Mouse (Mus musculus) mouse trophoblast stem cell (cell line): ENCODE measurements at regions not wholly inside any gene's neighbourhood (a gene's known extent, or its start where the extent isn't known, plus 50 kb on each side); places are given as distances from the start of the nearest gene placed in this dataset.

ENCODE experiments used
- in situ Hi-C, 2 experiments: fragments of 300-500 bp; cut with MseI, MboI; formaldehyde crosslinking; loops; 2 replicates in 1 of 2; 3 replicates in 1 of 2; pipeline ENCODE4 v1.15.1; 2025

DNA sequence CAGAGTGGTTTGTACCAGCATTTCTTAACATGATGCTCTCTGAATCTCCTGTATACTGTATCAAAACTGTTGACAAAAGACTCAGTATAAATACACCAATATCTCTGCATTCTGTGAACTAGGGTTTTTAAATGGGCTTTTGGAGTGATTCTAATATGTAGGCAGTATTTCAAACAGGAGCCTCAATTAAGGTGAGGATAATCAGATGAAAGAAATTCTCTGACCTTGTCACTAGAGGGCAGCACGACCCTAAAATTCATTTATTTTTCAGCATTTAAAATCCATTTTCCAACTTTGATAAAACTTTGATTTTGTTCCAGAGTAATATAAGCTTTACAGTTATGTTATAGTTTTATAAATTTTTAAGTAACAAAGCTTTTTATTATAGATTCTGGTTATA is 114.5 kb downstream of the Rfx6 start:
- in situ Hi-C loops, result loop anchor here (10.0 to 25.0 kb wide), 2 partner anchors 230 to 283 kb away; no protein-coding TSS in a partner anchor

DNA sequence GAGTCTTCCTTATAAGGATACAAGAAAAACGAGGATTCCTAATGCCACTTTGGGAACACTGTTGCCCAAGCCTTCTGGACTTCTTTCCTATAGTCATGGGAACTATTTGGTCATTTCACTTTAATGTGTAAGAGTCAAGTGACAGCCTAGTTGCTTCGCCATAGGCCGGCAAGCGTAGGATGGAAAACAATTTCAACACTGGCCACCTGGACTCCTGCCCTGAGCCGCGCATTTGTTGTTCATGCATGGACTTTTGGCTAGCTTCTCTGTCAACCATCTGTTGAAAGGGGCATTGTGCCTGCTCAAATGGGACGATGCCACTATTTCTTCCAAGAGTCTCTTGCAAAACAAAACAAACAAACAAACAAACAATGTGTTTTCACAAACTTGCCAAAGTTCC is 116.3 kb downstream of the Rfx6 start:
- in situ Hi-C loops, result loop anchor here (10.0 to 25.0 kb wide), 2 partner anchors 232 to 281 kb away; no protein-coding TSS in a partner anchor

DNA sequence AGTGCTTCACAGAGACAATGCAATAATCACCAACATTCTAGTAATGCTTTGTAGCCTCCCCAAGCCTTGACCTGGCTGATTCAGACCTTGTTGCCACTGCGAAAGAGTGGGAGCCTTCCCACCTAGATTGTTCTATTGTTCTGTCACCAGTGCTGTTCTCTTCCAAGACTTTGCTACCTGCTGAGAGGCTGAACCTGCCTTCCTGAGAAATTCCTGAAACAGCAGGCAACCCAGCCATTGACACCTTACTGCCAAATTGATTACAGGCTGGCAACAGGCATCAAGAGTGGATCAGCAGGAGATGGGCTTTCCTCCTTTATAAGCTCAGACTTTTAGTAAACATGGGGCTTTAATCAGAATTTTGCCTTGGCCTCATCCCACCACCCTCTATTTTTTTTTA is 139.1 kb downstream of the Rfx6 start:
- in situ Hi-C loops, result no loop called here

DNA sequence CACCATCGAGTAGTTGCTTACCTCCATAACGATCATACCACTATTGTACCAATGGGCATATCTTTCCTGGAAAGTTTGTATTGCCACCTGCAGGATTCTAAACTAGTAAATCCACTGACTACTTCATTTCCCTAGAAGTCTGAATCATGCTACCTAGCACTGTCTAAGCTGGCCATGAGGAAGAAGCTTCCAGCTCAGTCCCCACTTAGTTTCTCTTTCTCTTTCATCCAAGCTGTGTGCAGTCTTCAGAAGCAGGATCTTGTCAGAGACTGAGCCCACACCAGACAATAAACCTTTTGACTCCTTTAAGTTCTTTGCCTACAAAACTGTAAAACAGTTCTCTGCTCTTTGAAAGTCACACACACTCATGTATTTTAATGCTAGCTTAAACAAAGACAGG is 146.3 kb downstream of the Rfx6 start:
- in situ Hi-C loops, result no loop called here

DNA sequence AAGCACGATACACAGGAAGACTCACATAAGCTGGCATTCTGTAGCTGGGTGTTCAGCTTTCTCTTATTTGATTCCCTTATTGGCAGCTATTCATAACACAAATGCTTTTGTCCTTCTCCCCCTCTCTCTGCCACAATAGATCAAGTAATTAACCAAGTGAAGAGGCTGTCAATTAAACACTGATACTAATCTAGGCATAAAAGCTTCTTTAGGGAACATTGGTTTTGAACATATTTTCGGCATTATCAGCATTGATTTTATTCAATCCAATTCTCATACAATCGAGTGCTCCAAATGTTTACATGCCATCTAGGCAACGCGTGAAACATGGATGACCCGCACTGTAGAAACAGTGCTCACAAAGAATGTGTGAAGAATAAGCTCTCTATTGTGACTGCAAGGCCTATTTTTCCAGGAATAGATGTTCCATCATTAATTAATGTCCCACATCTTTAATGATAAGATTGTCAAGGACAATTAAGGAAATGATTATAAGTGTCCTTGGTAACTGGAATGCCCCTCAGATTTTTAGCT is 148.9 kb downstream of the Rfx6 start:
- in situ Hi-C loops, result no loop called here

DNA sequence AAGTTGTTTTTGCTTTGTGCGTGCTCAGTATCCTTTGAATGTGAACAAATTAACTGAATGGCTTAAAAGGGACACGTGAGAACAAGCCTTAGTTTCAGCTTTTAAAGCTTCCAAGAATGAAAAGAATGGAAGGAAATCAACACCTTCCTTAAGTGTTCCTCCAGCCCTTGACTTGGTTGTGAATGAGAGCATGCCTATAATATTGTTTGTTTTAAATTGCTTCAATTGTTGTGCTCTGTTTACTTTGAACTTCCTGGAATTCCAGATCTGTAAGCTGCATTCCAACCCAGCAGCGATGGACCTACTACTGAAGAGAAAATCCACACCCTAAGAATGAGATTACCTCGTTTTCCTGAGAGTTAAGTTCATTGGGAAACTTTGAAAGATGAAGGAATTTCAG is 154.9 kb downstream of the Rfx6 start:
- in situ Hi-C loops, result no loop called here

DNA sequence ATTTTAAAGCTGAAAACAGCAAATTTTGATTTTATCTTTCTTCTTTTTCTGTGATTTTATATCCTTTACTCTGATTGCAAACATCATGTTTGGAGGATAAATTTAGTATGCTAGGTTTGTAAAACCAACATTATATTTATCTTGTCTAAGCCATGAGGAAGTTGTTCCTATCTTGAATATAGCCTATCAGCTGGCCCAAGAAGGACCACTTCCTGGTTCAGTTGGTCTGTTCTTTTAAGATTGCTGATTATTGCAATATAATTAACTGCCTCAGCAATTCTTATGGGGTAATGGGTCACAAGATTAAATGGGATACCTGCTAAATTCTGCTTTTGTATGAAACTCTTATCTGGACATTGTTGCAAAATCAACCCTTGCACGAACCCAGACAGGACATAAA is 165.5 kb downstream of the Rfx6 start:
- in situ Hi-C loops, result no loop called here

DNA sequence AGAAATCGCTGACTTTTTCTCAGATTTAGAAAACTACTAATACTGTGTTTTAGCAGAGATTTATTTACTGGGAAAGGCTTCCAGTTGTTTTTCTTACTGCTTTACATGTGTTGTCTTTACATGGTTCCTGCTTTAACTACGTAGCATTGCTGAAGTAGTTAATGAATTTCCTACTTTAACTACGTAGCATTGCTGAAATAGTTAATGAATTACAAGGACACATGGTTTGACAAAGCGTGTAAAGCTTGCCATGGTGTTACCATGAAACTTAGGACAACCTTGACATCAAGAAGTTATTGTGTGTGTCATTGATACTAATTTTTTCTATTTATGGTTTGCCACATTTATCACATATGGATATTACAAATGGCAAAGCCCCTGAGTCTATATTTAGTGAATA is 168.7 kb downstream of the Rfx6 start:
- in situ Hi-C loops, result no loop called here

DNA sequence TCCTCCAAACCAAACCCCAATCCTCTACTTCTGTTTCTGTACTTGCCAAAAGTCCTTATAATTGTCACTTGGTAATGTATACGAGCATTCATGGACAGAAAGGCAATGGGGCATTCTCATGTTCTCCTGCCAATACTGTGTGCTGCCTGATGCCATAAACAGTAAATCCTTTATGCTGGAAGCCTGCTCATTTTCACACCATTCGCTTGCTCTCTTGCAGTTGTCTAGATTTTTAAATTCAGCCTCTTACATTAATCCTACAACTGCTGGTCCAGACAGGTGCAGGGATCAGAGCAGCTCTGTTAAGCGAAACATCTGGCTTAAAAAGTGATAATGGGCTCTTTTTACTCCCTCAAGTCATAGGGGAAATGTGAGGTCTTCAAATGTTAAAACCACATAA is 152.9 kb upstream of the Vgll2 start:
- in situ Hi-C loops, result no loop called here

DNA sequence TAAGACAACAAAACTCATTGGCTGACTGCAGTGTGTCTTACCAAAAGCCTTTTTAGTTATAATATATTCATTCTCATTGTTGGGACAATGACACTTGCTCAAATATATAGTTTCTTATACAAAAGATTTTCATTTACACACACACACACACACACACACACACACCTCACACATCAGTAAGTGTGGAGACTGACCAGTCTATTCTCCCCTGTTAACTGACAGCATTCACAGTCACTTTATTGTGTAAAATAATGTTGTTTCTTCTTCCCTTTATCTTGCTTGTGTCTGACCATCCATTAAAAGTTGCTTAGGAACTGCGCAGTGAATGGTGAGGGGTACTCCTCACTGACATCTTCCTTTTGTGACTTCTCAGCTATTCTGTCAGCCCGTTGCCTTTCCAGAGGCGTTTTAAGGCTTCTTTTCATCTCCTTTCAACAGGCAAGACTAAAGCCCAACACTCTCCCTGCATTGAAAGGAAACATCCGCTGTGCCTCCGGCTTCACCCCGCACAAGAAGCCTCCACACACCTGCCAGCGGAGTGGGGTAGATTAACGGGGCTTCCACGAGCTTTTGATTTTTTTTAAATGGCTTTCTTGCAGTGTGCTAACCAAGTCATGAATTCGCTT is 111.1 kb upstream of the Vgll2 start:
- in situ Hi-C loops, result no loop called here

DNA sequence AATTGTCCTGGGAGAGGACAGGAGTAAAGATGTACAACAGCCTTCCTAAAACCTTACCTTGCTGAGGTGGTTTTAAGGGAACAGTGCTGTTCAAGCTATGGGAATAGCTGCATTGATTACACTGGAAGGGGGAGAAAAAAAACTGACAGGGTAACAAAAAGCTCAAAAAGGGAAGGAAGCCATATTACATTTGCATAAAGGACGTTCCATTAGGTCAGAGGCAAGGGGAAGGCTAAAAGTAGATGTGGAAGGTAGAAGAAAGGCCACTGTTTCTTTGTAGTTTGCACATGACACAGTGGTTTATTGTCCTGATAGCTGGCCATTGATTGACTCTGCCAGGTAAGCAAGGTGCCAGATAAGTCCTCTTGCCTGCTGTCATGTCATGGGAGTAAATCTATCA is 110.2 kb upstream of the Vgll2 start:
- in situ Hi-C loops, result no loop called here

DNA sequence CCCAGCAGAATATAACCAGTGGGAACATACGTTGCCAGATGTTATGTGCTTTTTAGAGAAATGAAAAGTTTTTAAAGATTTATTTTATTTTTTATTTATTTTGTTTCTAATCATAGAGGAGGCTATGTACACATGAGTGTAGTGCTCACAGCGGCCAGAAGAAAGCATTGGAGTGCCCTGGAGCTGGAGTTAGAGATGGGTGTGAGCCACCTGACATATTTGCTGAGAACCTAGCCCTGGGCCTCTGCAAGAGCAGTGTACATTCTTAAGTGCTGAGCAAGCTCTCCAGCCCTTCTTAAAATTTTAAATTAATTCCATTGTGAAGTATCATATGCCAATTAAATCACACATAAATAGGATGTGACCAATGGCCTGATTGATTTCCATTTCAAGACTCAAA is 95.7 kb upstream of the Vgll2 start:
- in situ Hi-C loops, result no loop called here

DNA sequence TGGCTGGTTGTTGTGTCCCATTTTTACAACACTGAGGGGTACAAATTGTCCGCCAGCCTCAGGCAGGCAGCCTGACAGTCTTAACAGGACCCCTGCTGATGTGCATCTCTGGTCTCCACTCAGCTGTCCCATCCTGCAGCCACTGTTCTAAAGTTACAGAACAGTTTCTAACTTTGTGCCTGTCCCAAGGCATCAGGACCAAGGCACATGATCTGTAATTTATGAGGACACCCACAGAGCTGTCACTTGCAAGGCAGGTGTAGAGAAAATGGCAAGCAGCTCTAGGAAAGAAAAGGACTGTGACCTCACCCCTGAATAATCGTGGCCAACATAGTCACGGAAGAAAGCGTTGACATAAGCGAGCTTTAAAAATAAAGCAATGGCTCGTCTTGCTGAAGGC is 93.0 kb upstream of the Vgll2 start:
- in situ Hi-C loops, result no loop called here

DNA sequence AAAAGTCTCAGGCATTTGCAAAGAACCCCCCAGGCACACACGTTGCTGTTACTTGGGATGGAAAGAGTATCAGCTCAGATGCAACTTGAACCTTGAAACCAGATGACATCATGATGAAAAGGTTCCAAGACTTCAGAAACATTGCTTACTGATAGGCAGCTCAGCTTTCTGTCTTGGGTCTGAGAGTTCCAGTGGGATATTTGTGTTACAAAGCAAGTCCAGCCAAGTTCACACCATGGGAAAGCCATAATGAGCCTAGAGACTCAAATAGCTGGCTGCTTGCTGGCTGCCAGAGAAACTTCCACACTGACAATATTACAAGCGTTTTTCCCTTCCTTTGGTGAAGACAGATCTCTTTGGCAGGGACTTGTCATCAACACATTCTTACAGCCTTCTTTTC is 92.0 kb upstream of the Vgll2 start:
- in situ Hi-C loops, result no loop called here

DNA sequence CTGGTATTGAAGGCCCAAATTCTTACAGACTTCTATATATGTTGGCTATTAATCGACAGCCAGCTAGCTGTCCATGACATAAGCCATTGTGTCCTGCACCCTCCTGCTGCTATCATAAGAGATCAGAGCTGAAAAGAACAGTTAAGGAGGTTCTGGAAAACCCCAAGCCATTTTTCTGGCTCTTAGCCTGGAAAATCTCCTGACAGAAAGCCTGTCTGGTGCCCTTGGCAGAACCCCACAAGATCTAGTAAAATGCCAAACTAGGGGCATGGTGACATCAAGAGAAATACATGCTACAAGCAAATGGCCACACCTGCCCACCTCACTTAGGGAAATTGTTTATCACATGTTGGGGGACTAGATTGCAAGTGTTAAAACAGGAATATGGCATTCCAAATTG is 91.6 kb upstream of the Vgll2 start:
- in situ Hi-C loops, result no loop called here

DNA sequence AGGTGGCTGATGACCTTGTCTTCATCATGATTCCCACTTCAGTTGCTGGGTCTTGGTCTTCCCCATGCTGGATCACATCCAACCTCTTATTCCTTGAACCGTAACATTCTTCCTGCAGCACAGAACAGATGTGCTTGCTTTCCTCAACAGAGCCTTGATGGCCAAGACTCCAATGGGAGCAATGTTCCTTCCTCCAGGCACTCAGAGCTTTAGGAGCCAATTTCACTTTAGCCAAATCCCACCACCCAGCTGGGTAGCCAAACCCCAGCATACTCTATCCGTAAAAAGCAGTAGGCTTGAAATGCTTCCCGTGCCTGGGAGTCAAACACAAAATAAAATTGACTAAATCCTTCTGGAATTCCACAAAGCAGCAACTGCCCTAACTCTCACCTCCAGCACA is 86.8 kb upstream of the Vgll2 start:
- in situ Hi-C loops, result no loop called here

DNA sequence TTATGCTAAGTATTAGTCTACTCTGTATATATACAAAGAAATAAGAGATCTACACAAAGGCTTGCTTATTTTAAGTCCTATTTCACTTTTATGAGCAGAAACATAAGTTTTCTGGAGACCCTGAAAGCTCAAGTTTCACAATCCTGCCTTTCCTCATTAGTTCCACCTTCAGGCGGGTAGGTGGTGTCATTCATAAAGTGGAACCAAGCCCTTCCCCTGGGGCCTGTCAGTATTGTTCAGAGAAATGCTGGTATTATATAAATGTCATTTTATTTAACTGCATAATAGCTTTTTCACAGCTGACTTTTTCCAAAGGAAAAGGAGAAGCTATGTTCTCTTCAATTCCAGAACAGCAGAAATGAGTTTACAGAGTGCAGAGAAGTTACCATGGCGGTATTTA is 81.1 kb upstream of the Vgll2 start:
- in situ Hi-C loops, result no loop called here

DNA sequence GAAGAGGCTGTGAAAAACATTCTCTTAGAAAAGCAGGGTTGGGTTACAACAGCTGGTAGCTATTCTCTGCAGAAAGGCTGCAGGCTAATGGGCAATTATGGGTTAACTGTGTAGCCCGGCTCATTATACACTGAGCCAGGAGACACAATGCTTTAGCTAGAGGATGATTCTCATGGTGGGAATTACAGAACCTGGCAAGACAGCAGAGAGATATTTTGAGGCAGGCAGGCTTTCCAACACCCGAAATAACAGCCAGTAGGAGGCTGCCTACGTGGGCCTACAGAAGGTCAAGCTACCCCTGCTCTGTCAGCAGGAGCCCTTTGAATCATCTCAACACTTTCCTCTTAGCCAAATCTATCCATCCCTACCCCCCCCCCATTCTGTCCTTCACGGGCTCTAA is 76.6 kb upstream of the Vgll2 start:
- in situ Hi-C loops, result no loop called here

DNA sequence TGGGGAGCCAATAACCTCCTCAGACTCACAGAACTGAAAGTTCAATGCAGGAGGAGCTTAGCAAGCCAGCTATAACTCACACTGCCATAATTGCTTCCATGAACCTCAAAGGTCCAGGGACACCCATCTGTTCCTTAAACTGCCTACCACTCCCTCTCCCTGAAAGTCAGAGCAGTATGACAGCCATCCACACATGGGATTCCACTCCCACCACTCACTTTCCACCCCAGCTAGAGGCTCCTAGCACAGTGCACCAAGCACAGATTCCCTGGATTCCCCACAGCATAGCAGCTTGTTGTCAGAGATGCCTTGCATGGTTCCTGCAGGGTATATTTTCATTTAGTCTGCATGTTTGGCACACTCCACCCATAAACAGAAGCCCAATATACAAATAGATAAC is 76.1 kb upstream of the Vgll2 start:
- in situ Hi-C loops, result no loop called here

DNA sequence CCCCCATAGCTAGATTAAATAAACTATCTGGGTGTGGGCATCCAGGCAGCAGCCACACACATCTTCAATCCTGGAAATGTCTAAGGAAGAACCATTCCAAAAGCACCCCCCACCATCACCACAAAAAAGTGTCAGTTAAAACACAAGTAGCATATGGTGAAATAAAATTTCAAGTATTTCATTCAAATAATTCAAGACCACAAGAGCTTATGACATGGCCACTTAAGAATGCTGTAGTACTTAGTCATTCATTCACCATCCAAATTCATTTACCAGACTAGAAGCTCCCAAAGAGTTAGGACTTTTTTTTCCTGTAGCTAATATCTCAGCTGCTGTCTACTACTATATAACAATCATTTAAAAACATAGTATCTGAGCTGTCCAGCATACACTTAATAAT is 75.4 kb upstream of the Vgll2 start:
- in situ Hi-C loops, result no loop called here

DNA sequence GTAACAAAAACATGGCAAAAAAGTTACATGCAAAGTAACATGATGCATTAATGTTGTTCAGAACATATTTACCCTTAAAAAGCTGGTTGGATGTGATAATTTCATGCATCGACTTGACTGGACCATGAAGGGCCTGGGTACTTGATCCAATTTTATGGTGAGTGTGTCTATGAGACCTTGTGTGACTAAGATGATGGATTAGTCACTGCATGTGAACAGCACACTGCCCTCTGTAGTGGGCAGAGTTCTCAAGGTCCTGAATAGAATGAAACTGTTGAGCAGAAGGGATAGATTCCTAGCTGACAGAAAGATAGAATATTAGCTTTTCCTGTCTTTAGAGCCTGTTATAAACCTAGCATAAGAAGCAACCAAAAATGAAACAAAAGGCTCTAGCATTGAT is 72.3 kb upstream of the Vgll2 start:
- in situ Hi-C loops, result no loop called here

DNA sequence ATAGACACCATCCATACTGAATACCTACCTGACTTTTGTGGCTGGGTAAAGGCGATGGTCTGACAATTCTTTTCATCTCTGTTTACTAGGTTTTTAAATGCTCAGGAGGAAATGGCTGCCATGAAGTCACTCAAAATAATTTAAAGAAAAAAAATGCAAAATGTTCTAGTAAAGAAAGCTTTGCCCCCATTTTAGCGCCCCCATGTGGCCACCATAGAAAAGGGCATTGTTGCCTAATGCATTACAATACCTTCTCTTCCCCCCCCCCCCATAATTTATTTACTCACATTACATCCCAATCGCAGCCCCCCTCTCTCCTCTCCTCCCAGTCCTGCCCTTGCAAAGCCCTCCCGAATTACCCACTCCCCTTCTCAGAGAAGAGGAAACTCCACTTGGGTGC is 70.3 kb upstream of the Vgll2 start:
- in situ Hi-C loops, result no loop called here

DNA sequence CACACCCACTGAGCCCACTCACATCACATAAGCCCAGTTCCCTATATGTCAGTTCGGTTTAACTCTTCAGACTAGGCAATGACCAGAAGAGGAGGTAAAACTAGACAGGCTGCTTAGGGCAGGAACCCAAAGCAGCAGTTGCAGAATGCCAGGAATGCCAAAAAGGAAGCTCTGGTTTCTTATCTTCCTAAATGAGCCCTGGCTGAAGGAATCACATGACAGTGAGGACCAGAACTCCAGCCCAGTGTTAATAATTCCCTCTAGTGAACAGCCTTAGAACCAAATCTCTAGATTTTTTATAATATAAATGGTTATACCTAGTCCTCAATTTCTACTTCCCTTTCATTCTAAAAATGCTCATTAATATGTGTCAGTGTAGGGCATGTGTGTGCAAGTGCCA is 65.8 kb upstream of the Vgll2 start:
- in situ Hi-C loops, result no loop called here

DNA sequence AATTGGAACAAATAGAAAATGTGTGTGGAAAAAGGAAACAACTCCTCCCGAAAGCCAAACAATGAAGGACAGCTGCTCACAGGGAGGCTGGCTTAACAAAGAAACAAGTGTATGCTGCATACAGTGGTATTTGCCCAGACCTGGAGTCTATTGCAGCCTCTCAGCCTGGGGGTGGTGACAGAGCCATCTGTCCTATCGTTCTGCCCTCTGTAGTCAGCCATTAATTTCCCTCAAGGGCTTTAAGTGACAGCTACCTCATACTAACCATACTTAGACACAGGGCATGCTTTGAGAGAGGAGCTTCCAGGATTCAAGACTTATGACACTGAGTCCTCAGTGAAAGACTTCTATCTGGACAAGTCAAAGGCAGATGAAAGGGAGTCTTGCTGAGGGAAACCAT is 60.8 kb upstream of the Vgll2 start:
- in situ Hi-C loops, result no loop called here
